Mouse (Mus musculus): ENCODE measurements around the gene Nrip1. TPM values are rescaled to one million over a fixed set of nuclear protein-coding genes. Genes with fewer than 3 reads are reported as not detected.

Nrip1 gene
- polyA plus RNA-seq, 1 experiment from 2014 or later = 44.2 TPM

DNA sequence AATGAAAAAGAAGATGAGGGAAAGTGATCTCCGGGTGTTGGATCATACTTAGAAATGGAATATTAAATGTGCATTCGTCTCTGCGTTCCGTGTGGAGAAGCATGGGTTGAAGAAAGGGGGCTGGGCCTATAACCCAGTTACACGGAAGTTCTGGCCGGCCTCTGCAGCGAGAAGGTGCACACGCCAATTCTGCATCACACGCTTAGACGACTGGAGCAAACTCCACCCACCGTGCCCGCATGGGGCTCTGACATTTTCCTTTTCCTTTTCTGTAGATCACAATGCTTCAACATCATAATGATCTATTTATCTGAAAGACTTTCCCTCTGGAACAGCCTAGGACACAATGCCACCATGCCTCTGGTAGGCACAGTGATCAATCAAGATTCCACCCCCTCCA lies 16.5 kb downstream of the Nrip1 start:
- H3K36me3 ChIP-seq = no peaks in the 10 kb centered on the region; the same call in 1 of the 2 replicates
- no peaks in the 10 kb centered on the region for H3K9me3 ChIP-seq
- H3K9ac ChIP-seq = no peak overlapping the region
- H3K4me3 ChIP-seq (replicated peaks) = no peak overlapping the region
- no peaks in the 10 kb centered on the region for H3K27me3 ChIP-seq (replicated peaks)
- H3K4me2 ChIP-seq = no peak overlapping the region
- no peaks in the 10 kb centered on the region for H3K4me1 ChIP-seq
- ATAC-seq (ENCODE audit: insufficient read depth, low FRiP score, low read depth) = no peak
- 89% methylated on average over 12 of the region's 12 CpGs for WGBS
- no peak overlapping the region for H3K27ac ChIP-seq

DNA sequence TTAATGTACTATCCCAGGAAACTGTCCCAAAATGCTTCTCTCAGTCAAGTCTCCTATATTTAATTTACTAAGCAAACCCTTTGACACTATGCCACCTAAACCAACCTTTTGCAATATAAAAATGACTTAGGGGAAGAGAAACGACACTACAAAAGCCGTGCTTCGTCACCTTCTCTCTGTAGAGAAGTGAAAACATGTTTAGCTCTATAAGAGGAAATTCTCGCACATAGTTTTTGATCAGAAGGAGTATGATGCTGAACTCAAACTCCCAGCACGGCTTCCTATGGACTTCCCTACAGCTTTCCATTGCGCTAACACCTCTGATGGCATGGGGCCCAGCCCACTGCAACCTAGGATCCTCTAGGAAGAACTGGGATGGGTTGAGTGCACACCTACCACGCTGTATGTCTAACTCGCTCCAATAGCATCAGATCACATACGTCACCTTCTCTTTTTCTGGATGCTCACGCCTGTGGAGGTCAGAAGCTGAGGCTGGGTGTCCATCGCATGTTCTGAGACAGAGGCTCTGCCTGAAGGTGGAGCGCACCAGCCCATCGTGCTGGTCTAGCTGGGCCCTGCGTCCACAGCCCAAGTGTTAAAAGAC lies 17.6 kb downstream of the Nrip1 start:
- 89% methylated on average over 14 of the region's 14 CpGs for WGBS

DNA sequence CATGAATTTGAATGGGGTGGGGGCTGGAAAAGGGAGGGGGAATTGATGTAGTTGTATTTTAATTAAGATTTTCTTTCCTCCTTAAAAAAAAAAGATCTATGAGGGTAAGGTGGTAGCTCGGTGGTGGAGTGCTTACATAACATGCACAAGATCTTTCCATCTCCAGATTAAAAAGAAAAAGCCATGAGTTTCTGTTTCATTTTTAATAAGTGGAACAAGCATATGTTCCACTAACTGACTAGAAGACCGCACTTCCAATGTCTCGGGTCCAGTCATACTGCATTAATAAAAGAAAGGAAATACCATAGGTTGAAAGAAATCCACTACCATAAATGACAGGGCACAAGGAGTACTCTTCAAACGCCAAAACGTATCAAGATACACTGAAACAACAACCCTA lies 18.4 kb downstream of the Nrip1 start:
- Histone ChIP-seq H3K36me3 (no peaks in the 10 kb centered on the region; the same call in 1 of the 2 replicates), H3K9ac (no peak overlapping the region), H3K27ac (no peak overlapping the region), H3K4me2 (no peak overlapping the region), H3K27me3 (replicated peaks) (no peaks in the 10 kb centered on the region), H3K4me1 (no peaks in the 10 kb centered on the region), H3K4me3 (replicated peaks) (no peak overlapping the region), H3K9me3 (no peaks in the 10 kb centered on the region)
- ATAC-seq (ENCODE audit: insufficient read depth, low FRiP score, low read depth) = no peak
- WGBS = 78% methylated on average over 5 of the region's 5 CpGs

More for the DNA sequence above, 17.6 kb downstream of the Nrip1 start:
- no peaks in the 10 kb centered on the region for H3K27me3 ChIP-seq (replicated peaks)
- H3K4me1 ChIP-seq = no peaks in the 10 kb centered on the region
- no peaks in the 10 kb centered on the region; the same call in 1 of the 2 replicates for H3K36me3 ChIP-seq
- H3K9me3 ChIP-seq = no peaks in the 10 kb centered on the region
- no peak overlapping the region for H3K9ac ChIP-seq
- H3K4me2 ChIP-seq = no peak overlapping the region
- no peak for ATAC-seq (ENCODE audit: insufficient read depth, low FRiP score, low read depth)
- H3K4me3 ChIP-seq (replicated peaks) = no peak overlapping the region
- no peak overlapping the region for H3K27ac ChIP-seq

DNA sequence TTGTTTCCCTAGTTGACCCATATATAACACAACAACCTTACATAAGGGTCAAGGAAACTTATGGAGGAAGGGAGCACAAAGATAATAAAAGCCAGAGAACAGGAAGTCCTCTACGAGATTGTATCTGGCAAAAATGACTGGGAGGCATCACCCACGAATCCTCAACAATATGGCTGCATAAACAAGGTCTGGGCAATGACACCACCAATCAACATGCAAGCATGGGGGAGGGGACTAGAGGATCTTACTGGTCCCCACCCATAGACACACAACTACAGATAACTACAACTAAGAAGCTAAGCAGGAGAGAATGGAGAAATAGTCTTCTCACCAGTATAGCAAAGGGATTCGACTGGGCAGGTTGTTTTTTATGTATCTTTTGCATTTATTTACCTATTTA lies 18.8 kb downstream of the Nrip1 start:
- H3K9ac ChIP-seq = no peak overlapping the region
- H3K27ac ChIP-seq = no peak overlapping the region
- no peaks in the 10 kb centered on the region for H3K4me1 ChIP-seq
- no peak overlapping the region for H3K4me2 ChIP-seq
- ATAC-seq (ENCODE audit: insufficient read depth, low FRiP score, low read depth) = no peak; the same call in 1 of the 2 replicates
- H3K27me3 ChIP-seq (replicated peaks) = no peaks in the 10 kb centered on the region
- H3K9me3 ChIP-seq = no peaks in the 10 kb centered on the region
- H3K4me3 ChIP-seq (replicated peaks) = no peak overlapping the region
- 58% methylated on average over 3 of the region's 3 CpGs for WGBS
- no peaks in the 10 kb centered on the region; the same call in 1 of the 2 replicates for H3K36me3 ChIP-seq

DNA sequence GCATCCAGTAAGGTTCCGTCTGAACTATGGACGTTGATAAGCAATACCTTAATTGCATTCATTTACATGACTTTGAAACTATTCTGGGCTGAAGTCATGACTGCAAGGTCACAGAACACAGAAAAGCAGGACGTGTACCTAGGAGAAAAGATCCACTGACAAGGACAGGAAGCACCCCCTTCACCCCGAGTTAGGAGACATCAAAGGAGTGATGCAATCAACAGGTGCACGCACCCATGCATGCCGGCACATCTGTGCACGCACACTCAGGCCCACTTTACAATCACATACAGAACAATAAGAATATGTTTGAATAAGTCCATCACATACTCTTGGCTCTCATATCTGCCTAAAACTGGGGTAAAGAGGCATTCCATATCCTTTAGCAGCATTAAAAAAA lies 19.3 kb downstream of the Nrip1 start:
- WGBS = 66% methylated on average over 7 of the region's 7 CpGs
- no peak overlapping the region for H3K9ac ChIP-seq
- no peaks in the 10 kb centered on the region for H3K27me3 ChIP-seq (replicated peaks)
- H3K4me3 ChIP-seq (replicated peaks) = no peak overlapping the region
- no peaks in the 10 kb centered on the region for H3K9me3 ChIP-seq
- no peaks in the 10 kb centered on the region for H3K4me1 ChIP-seq
- no peak overlapping the region for H3K4me2 ChIP-seq
- no peak for ATAC-seq (ENCODE audit: insufficient read depth, low FRiP score, low read depth)
- no peak overlapping the region for H3K27ac ChIP-seq
- H3K36me3 ChIP-seq = no peaks in the 10 kb centered on the region; the same call in 1 of the 2 replicates

DNA sequence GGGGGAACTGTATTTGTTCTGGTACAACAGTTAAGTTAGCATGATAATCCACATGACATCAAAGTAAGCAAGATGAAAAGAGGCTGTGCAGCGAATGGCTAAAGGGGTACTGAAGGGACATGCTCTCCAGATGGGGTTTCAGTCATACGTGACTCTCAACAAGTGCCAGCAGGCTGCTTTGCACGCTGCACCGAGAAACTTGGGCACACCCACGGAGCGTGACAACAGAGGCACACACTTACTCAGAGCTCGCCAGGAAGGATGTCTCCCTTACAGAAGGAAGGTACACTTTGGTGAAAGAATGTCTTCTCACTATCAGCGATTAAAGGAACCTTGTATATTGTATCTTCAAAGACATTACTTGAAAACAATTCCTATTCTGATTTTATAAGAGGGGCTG lies 22.7 kb downstream of the Nrip1 start:
- H3K4me2 ChIP-seq = no peak overlapping the region
- no peaks in the 10 kb centered on the region for H3K4me1 ChIP-seq
- H3K27ac ChIP-seq = no peak overlapping the region
- H3K36me3 ChIP-seq = peaks cover 2% of the 10 kb centered on the region; the same call in 1 of the 2 replicates
- H3K9me3 ChIP-seq = no peaks in the 10 kb centered on the region
- H3K9ac ChIP-seq = no peak overlapping the region
- no peak for ATAC-seq (ENCODE audit: insufficient read depth, low FRiP score, low read depth)
- WGBS = 87% methylated on average over 8 of the region's 8 CpGs
- H3K27me3 ChIP-seq (replicated peaks) = no peaks in the 10 kb centered on the region
- no peak overlapping the region for H3K4me3 ChIP-seq (replicated peaks)

DNA sequence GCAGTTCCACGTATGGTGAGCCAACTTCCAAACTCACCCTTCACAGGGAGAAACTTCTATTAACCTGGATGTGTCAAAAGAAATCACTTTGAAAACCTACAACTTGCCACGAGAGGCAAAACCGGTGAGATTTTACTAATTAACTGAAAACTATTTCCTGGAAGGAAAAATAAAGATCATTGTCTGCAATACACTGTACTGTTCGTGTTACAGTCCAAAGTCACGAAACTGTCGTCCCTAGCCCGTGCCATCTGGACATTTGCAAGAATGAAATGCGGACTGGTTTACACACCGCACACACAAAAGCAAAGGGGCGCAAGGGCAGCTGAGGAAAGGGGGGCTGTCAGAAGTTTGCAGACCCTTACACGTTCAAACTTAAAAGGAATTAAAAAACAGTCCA lies 24.6 kb downstream of the Nrip1 start:
- Histone ChIP-seq H3K4me2 (no peak overlapping the region), H3K27ac (no peak overlapping the region), H3K36me3 (peaks cover 5% of the 10 kb centered on the region; the same call in 1 of the 2 replicates), H3K4me1 (no peaks in the 10 kb centered on the region), H3K27me3 (replicated peaks) (no peaks in the 10 kb centered on the region), H3K9me3 (no peaks in the 10 kb centered on the region), H3K4me3 (replicated peaks) (no peak overlapping the region), H3K9ac (no peak overlapping the region)
- 81% methylated on average over 11 of the region's 11 CpGs for WGBS
- ATAC-seq (ENCODE audit: insufficient read depth, low FRiP score, low read depth) = no peak

DNA sequence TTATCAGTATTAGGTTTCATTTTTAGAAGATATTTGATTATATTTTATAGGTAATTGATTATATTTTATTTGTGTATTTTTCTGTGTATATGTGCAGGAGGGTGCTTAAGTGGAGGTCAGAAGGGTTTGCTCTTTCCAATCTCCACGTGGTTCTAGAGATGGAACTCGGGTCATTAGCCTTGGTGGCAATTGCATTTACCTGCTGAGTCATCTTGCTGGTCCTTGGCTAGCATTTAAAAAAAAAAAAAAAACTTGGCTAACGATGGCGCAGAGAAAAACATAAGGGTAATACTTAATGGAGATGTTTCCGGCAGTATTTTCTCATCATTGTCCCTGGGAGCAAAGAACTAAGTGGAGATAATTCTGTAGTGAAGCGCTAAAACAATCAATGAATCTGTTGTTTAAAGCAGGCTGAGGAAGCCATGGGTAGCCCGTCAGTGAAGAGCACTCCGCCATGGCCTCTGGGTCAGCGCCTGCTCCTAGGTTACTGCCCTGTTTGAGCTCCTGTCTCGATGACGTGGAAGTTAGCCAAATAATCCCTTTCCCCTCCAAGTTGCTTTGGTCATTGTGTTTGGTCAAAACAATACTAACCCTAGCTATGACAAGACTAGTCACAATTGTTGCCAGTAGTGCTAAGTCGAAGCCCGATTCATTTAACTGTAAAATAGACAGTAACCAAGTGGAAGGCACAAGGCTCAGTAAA lies 25.8 kb downstream of the Nrip1 start:
- no peak for ATAC-seq (ENCODE audit: insufficient read depth, low FRiP score, low read depth)
- peaks cover 7% of the 10 kb centered on the region; the same call in 1 of the 2 replicates for H3K36me3 ChIP-seq
- 89% methylated on average over 13 of the region's 13 CpGs for WGBS
- no peak overlapping the region for H3K4me3 ChIP-seq (replicated peaks)
- H3K9me3 ChIP-seq = no peaks in the 10 kb centered on the region
- H3K27ac ChIP-seq = no peak overlapping the region
- no peaks in the 10 kb centered on the region for H3K27me3 ChIP-seq (replicated peaks)
- no peak overlapping the region for H3K9ac ChIP-seq
- H3K4me2 ChIP-seq = no peak overlapping the region
- no peaks in the 10 kb centered on the region for H3K4me1 ChIP-seq

DNA sequence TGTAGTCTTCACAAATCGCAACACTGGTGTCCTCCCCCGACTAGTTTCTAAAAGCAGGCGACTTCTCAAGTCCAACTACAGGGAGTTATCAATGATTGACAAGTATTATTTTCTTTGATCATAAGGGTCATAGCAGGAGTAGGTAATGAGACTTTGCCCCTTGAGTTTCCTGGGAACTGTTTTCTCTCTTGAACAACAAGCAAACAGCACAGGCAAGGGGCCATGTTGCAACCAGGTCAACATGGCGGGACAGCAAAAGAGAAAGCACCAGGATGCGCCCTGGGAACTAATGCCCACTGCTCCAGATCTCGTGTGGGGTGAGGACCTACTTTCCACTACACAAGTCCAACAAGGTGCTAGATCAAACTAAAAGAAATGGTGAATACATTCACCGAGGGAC lies 27.3 kb downstream of the Nrip1 start:
- no peak for ATAC-seq (ENCODE audit: insufficient read depth, low FRiP score, low read depth)
- Histone ChIP-seq H3K27ac (no peak overlapping the region), H3K27me3 (replicated peaks) (no peaks in the 10 kb centered on the region), H3K9me3 (no peaks in the 10 kb centered on the region), H3K4me3 (replicated peaks) (no peak overlapping the region), H3K36me3 (0 out of 2 replicates have a peak, but pooled peaks cover 7% of the 10 kb centered on the region), H3K4me1 (no peaks in the 10 kb centered on the region), H3K9ac (no peak overlapping the region), H3K4me2 (no peak overlapping the region)
- WGBS = 91% methylated on average over 7 of the region's 7 CpGs

DNA sequence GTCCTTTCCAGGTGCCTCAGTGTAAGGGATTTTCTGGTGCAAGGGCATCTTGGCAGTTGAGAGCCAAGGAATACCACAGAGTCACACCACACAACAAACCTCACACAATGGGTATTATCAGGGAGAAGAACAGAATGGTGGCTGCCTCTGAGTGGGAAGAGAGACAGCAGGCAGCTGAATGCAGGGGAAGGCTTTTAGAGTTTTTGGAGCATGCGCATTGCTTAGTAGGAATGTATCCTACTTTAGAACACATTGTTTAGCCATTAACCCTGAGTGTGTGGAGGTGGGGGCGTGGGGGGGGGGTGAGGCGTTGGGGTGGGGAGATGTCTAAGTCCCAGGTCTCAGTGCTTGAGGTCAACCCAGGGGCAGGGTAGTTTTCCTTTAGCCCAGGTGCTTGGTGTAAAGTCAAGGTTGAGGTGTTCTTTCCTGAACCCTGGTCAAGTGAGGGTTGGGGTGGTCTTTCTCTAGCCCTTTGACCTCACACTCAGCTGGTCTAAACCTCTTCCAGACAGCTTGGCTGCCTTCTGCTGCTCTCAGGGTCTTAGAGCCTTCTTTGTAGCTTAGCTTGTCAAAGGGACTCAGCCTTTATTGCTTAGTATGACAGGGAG lies 28.8 kb downstream of the Nrip1 start:
- 75% methylated on average over 3 of the region's 3 CpGs for WGBS
- Histone ChIP-seq H3K27me3 (replicated peaks) (no peaks in the 10 kb centered on the region), H3K9ac (no peak overlapping the region), H3K9me3 (no peaks in the 10 kb centered on the region), H3K4me3 (replicated peaks) (no peak overlapping the region), H3K4me2 (no peak overlapping the region), H3K4me1 (no peaks in the 10 kb centered on the region), H3K36me3 (0 out of 2 replicates have a peak, but pooled peaks cover 7% of the 10 kb centered on the region), H3K27ac (no peak overlapping the region)
- no peak for ATAC-seq (ENCODE audit: insufficient read depth, low FRiP score, low read depth)

DNA sequence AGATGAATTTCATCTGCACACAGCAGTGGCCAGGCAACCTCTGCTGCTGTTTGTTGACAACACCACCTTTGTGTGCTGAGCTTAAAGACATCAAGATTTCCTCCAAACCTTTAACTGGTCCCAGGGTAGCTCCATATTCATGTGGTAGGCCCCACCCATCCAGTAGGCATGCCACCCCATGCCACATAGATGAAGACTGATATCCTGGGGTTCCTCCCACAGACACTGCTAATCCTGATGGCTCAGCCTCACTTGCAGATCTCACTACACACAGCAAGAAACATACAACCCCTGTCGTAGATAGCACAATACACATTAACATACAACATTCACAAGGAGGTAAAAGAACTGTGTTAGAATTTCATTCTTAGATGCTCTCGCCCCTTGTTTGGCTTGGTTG lies 29.6 kb downstream of the Nrip1 start:
- no peak overlapping the region for H3K4me3 ChIP-seq (replicated peaks)
- no peaks in the 10 kb centered on the region for H3K4me1 ChIP-seq
- WGBS = 94% methylated on average over 2 of the region's 2 CpGs
- no peak overlapping the region for H3K4me2 ChIP-seq
- H3K36me3 ChIP-seq = 0 out of 2 replicates have a peak, but pooled peaks cover 7% of the 10 kb centered on the region
- no peak overlapping the region for H3K27ac ChIP-seq
- H3K9me3 ChIP-seq = no peaks in the 10 kb centered on the region
- H3K27me3 ChIP-seq (replicated peaks) = no peaks in the 10 kb centered on the region
- no peak for ATAC-seq (ENCODE audit: insufficient read depth, low FRiP score, low read depth)
- H3K9ac ChIP-seq = no peak overlapping the region

DNA sequence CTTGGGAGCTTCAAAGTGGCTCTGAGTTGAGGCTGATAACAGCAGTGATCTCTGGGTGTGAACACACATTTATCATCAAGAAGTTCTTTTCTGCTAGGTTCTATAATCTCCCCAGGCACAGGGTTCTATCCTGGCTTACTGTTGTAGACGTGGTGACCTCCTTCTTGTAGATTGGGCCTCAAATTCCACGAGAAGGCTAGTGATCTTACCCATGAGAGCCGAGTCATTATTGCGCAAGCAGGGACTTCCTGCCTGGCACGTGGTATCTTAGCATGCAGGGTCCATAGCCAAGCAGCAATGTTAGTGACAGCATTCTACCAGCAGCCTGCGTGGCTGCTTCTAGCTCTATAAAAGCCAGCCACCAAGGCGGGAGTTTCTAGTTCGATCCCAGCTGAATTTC lies 32.0 kb downstream of the Nrip1 start:
- Histone ChIP-seq H3K4me3 (replicated peaks) (no peak overlapping the region), H3K4me2 (no peak overlapping the region), H3K9me3 (no peaks in the 10 kb centered on the region), H3K27ac (no peak overlapping the region), H3K27me3 (replicated peaks) (no peaks in the 10 kb centered on the region), H3K36me3 (0 out of 2 replicates have a peak, but pooled peaks cover 7% of the 10 kb centered on the region), H3K9ac (no peak overlapping the region), H3K4me1 (no peaks in the 10 kb centered on the region)
- ATAC-seq (ENCODE audit: insufficient read depth, low FRiP score, low read depth) = peak; percentile 45; the same call in 1 of the 2 replicates
- WGBS = 63% methylated on average over 8 of the region's 8 CpGs
